Mouse (Mus musculus) heart, embryonic 16.5 days (tissue): ENCODE measurements around the gene Ppp1r13b. TPM values are rescaled to one million over a fixed set of nuclear protein-coding genes. Genes with fewer than 3 reads are reported as not detected.

Source experiments
- ATAC-seq: fragments of 200-750 bp; cut with Nextera tagmentation; replicated peaks from 2 replicates; pipeline ENCODE4 v1.8.0; 2017; ENCODE audit warnings: moderate number of reproducible peaks; ENCODE audit not compliant: insufficient read depth, low FRiP score; ENCODE audit errors: extremely low read depth
- H3K27ac ChIP-seq: fragments of 300-500 bp; sonication (generic); 2 replicates; pipeline ENCODE4 v1.5.1; 2014; ENCODE audit warnings: mild to moderate bottlenecking, low read length, control low read depth, moderate library complexity
- H3K27me3 ChIP-seq: fragments of 300-500 bp; sonication (generic); 2 replicates; pipeline ENCODE4 v1.6.1; 2014; ENCODE audit warnings: low read length, mixed read lengths; ENCODE audit not compliant: control insufficient read depth, insufficient read depth
- H3K36me3 ChIP-seq: fragments of 300-500 bp; sonication (generic); 2 replicates; pipeline ENCODE4 v1.6.1; 2014; ENCODE audit not compliant: control insufficient read depth, insufficient read depth
- H3K4me1 ChIP-seq: fragments of 300-500 bp; sonication (generic); 2 replicates; pipeline ENCODE4 v1.6.1; 2014; ENCODE audit warnings: low read length, mixed read lengths; ENCODE audit not compliant: control insufficient read depth, insufficient read depth
- H3K4me2 ChIP-seq: fragments of 300-500 bp; sonication (generic); 2 replicates; pipeline ENCODE4 v1.6.1; 2014; ENCODE audit warnings: low read depth, mild to moderate bottlenecking, control low read depth, low read length
- H3K4me3 ChIP-seq: fragments of 300-500 bp; sonication (generic); 2 replicates; pipeline ENCODE4 v1.5.1; 2014; ENCODE audit warnings: mild to moderate bottlenecking, control low read depth, low read length
- H3K9ac ChIP-seq: fragments of 300-500 bp; sonication (generic); 2 replicates; pipeline ENCODE4 v1.6.1; 2014; ENCODE audit warnings: low read length, control low read depth
- H3K9me3 ChIP-seq: fragments of 300-500 bp; sonication (generic); replicated peaks from 2 replicates; pipeline ENCODE4 v1.6.1; 2016; ENCODE audit warnings: low read length; ENCODE audit not compliant: control insufficient read depth
- WGBS: fragments of 180-500 bp; shearing (Covaris S2); extraction: QIAGEN DNeasy Blood & Tissue Kit; methylation state at CpG from one replicate; pipeline ENCODE4 v1.1.7; 2014; 5-methylcytosine and 5-hydroxymethylcytosine counted together
- polyA plus RNA-seq: library from polyadenylated mRNA; unstranded; fragments of >200 nt; fragmentation: Nextera tagmentation; extraction: Ambion mirVana; gene quantifications from 2 replicates; pipeline ENCODE4 v1.2.1, GENCODE M21; 2015

Ppp1r13b gene
- polyA plus RNA-seq, 1 experiment from 2014 or later, result 11.2 TPM

DNA sequence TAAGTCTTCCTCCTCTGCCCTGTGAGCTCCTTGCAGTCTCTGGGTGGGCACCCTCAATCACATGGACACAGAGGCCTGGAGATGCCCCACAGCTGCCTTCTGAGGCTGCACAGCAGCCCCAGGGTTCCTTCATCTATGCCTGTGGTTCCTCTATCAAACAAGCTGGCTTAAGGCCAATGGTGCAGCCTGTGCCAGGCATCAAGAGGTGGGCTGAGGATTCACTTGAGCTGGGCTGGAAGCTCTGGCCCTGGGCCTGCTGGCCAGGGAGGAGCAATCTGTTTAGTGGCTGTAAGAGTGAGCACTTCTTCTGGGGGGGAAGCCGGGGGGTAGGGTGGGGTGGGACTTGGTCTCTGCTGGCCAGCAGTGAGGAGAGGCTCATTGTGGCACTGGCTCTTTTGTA is 19.4 kb upstream of the Ppp1r13b start:
- WGBS, result 8% methylated on average over 1 of the region's 1 CpGs
- peak; percentile 77 for ATAC-seq
- peak overlapping the region; percentile 5; the same call in 1 of the 2 replicates for H3K27ac ChIP-seq

DNA sequence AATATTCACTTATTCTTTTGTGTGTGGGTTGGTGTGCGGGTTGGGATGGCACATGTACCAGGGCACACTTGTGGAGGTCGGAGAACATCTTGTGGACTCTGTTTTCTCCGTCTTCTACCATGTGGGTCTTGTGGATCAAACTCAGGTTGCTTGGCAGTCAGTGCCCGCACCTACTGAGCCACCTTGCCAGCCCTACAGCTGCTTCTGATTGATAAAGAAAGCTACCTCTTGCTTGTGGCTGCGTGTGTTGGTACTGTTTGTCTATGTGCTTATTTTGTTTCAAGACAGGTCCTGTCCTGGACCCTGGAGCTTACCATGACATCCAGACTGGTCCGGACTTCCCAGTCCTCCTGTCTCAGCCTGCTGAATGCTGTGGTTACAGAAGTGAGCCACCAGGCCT is 15.2 kb upstream of the Ppp1r13b start:
- ATAC-seq, result no peak
- H3K4me2 ChIP-seq, result no peak overlapping the region
- 91% methylated on average over 6 of the region's 6 CpGs for WGBS
- H3K27me3 ChIP-seq, result no peaks in the 10 kb centered on the region
- no peak overlapping the region for H3K27ac ChIP-seq
- H3K4me1 ChIP-seq, result peaks cover 21% of the 10 kb centered on the region
- H3K36me3 ChIP-seq, result no peaks in the 10 kb centered on the region
- H3K9ac ChIP-seq, result no peak overlapping the region
- H3K4me3 ChIP-seq, result no peak overlapping the region
- no peaks in the 10 kb centered on the region for H3K9me3 ChIP-seq

More for the DNA sequence above, 19.4 kb upstream of the Ppp1r13b start:
- no peaks in the 10 kb centered on the region for H3K9me3 ChIP-seq
- H3K9ac ChIP-seq, result no peak overlapping the region
- H3K4me1 ChIP-seq, result peaks cover 21% of the 10 kb centered on the region
- H3K36me3 ChIP-seq, result no peaks in the 10 kb centered on the region
- no peak overlapping the region for H3K4me2 ChIP-seq
- no peak overlapping the region for H3K4me3 ChIP-seq
- no peaks in the 10 kb centered on the region for H3K27me3 ChIP-seq

DNA sequence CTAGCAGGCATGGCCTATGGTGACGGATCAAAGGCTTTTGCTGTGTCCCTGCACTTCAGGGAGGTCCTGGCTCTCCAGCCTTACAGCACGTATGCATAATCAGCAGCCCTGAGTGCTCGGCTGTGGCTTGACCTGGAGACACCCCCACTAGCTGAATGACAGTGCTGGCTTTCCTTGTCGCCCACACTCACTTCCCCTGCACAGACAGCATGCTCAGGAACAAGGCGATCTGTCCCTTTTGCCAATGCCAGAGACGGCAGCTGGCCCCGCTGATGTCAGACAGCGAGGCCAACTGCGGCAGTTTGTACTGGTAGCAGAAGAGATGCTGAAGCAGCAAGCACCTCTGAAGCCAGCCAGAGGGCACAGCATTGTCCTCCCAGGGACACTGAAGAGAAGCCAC is 12.1 kb upstream of the Ppp1r13b start:
- Histone ChIP-seq H3K4me1 (peaks cover 12% of the 10 kb centered on the region), H3K9ac (no peak overlapping the region), H3K36me3 (no peaks in the 10 kb centered on the region), H3K4me2 (peak overlapping the region; percentile 12; the same call in 1 of the 2 replicates), H3K9me3 (no peaks in the 10 kb centered on the region), H3K27ac (no peak overlapping the region), H3K27me3 (no peaks in the 10 kb centered on the region), H3K4me3 (no peak overlapping the region)
- WGBS, result 25% methylated on average over 9 of the region's 9 CpGs
- ATAC-seq, result peak; percentile 70

DNA sequence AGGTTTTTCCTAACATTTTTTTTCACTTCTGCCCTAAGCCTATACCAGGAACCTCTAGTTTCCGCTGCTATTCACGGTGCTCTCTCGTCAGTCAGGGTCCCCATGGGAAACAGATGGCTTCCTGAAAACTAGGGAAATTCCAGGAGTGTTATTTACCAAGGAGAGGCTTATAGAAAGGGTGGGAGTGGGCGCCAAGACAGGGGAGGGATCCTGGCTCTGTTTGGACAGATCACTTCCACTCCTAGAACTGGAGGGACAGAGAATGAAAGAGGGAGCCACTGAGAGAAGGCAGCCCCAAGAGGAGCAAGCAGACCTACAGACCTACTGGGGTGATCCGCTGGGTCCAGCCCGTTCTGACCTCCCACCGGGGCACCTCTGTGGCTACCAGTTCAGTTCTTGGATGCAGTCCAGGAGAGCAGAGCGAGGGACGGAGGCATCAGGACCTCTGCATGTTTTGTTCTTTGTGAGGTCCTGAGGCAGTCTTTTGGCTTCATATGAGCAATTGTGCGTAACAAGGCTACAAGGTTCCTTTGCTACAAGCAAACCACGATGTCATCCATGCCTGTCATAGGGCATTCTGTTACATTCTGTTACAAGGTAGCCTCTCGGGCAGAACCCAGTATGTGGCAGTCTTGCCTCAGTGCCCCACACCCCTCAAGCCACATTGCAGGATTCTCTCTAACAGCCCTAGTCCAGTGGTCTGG is 8.8 kb upstream of the Ppp1r13b start:
- peak; percentile 42 for ATAC-seq
- peak overlapping the region; percentile 19; the same call in 1 of the 2 replicates for H3K4me2 ChIP-seq
- WGBS, result 42% methylated on average over 12 of the region's 12 CpGs

DNA sequence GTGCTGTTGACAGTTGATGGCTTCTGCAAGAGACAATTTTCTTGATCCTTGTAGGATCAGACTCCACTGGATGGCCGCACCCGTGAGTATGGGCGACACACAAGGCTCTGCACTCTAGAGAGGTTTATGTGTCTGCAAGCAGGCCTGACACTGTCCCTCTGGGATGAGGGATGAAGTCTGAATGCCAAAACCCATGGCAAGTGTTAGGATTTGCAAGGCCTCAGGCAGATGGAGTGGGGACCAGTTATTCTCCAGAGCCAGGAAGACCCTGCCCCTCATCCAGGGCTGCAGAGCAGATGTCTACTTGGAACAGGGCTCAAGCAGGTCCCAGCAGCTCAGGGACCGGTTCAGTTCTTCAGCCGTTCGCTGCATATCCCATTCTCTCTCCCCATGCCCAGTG is 7.9 kb upstream of the Ppp1r13b start:
- WGBS, result 90% methylated on average over 6 of the region's 6 CpGs
- Histone ChIP-seq H3K27me3 (no peaks in the 10 kb centered on the region), H3K4me3 (no peak overlapping the region), H3K9ac (no peak overlapping the region), H3K27ac (peak overlapping the region; percentile 3; the same call in 1 of the 2 replicates), H3K9me3 (no peaks in the 10 kb centered on the region), H3K4me1 (peaks cover 12% of the 10 kb centered on the region), H3K36me3 (no peaks in the 10 kb centered on the region), H3K4me2 (no peak overlapping the region)
- no peak for ATAC-seq

More for the DNA sequence above, 8.8 kb upstream of the Ppp1r13b start:
- no peaks in the 10 kb centered on the region for H3K36me3 ChIP-seq
- H3K27me3 ChIP-seq, result no peaks in the 10 kb centered on the region
- H3K4me3 ChIP-seq, result no peak overlapping the region
- peak overlapping the region; percentile 69 for H3K27ac ChIP-seq
- H3K9me3 ChIP-seq, result no peaks in the 10 kb centered on the region
- H3K9ac ChIP-seq, result peak overlapping the region; percentile 32; the same call in 1 of the 2 replicates
- H3K4me1 ChIP-seq, result peaks cover 12% of the 10 kb centered on the region

DNA sequence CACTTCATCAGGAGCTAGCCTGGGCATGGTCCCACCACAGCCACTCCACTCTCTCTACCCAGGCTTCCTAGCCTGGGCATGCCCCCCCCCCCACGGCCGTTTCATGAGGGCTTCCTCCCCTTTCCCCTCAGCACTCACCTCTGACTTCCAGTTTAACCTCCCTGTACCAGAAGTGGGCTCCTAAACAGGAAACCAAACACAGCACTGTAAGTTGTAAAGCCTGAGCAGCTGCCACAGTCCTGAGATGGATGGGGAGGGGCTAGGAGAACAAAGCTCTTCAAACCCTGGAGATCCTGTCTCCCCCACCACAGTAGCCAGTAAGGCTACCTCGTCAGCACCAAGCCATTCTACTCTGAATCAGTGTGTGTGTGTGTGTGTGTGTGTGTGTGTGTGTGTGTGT is 6.1 kb upstream of the Ppp1r13b start:
- ATAC-seq, result peak; percentile 61
- no peak overlapping the region for H3K4me2 ChIP-seq
- no peaks in the 10 kb centered on the region; the same call in 1 of the 2 replicates for H3K27me3 ChIP-seq
- H3K4me3 ChIP-seq, result no peak overlapping the region
- no peaks in the 10 kb centered on the region for H3K36me3 ChIP-seq
- peaks cover 5% of the 10 kb centered on the region for H3K4me1 ChIP-seq
- 41% methylated on average over 3 of the region's 3 CpGs for WGBS
- no peak overlapping the region for H3K9ac ChIP-seq
- no peaks in the 10 kb centered on the region for H3K9me3 ChIP-seq
- peak overlapping the region; percentile 61 for H3K27ac ChIP-seq

DNA sequence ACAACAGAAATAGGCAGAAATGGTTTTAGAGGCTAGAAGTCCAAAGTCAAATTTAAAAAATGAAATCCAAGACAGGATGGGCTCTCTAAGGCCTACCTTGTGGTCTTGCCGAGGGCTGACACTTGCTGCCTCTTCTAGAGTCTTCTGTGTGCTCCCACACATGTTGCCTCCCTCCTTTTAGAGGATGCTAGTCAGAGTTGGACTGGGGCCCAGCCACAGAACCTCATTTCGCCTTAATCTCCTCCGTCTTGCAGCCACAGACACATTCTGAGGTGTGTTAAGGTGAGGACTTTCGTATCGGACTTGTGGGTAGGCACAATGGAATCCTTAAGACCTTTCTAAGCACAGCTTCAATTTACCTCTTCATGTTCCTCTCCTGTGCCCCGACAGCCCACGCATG is 4.9 kb upstream of the Ppp1r13b start:
- Histone ChIP-seq H3K9ac (no peak overlapping the region), H3K27ac (no peak overlapping the region), H3K27me3 (no peaks in the 10 kb centered on the region; the same call in 1 of the 2 replicates), H3K36me3 (no peaks in the 10 kb centered on the region), H3K4me1 (peaks cover 8% of the 10 kb centered on the region), H3K4me2 (no peak overlapping the region), H3K9me3 (no peaks in the 10 kb centered on the region), H3K4me3 (no peak overlapping the region)
- ATAC-seq, result no peak
- WGBS, result 81% methylated on average over 7 of the region's 7 CpGs

DNA sequence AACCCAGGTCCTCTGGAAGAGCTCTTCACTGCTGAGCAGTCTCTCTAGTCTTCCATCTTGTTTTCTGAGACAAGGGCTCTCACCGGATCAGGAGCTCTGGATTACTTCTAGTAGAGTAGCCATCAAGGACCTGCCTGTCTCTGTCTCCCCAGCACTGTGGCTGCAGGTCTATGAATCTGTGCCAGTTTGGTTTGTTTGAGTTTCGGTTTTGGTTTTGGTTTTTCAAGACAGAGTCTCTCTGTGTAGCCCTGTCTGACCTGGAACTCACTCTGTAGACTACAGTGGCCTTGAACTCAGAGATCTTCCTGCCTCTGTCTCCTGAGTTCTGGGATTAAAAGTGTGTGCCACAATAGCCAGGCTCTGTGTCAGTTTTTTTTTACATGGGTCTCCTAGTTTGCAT is 3.9 kb upstream of the Ppp1r13b start:
- Histone ChIP-seq H3K9me3 (no peaks in the 10 kb centered on the region), H3K27ac (no peak overlapping the region), H3K4me1 (peaks cover 9% of the 10 kb centered on the region), H3K4me3 (no peak overlapping the region), H3K36me3 (no peaks in the 10 kb centered on the region), H3K9ac (no peak overlapping the region), H3K4me2 (no peak overlapping the region), H3K27me3 (no peaks in the 10 kb centered on the region; the same call in 1 of the 2 replicates)
- ATAC-seq, result no peak
- 85% methylated on average over 2 of the region's 2 CpGs for WGBS

DNA sequence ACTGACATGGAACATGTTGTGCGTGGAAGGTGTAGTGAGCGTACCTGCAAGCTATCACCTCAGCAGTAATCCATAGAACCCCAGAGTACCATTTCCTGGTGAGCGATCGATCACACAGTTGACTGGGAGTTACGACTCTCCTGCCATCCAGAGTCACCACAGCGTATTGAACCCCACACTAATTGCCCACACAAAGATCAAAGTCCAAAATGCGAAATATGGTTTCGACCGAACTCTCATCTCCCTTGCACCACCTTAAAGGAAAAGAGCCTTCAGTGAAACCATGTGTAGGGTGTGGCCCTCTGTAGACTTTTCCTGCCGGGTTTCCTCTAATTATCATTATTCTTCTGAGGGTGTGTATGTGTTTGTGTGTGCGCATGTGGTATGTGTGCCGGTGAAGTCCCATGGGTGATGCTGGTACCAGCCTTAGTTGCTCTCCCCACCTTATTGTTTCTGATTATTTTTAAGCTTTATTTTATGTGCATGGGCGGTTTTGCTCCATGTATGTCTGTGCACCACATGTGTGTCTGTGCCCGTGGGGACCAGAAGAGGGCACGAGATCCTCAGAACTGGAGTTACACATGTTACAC is 3.4 kb upstream of the Ppp1r13b start:
- H3K9ac ChIP-seq, result no peak overlapping the region
- 83% methylated on average over 15 of the region's 15 CpGs for WGBS
- no peak for ATAC-seq
- no peak overlapping the region for H3K4me3 ChIP-seq
- H3K4me1 ChIP-seq, result peaks cover 12% of the 10 kb centered on the region
- H3K36me3 ChIP-seq, result no peaks in the 10 kb centered on the region
- H3K27ac ChIP-seq, result no peak overlapping the region
- no peaks in the 10 kb centered on the region for H3K9me3 ChIP-seq
- H3K4me2 ChIP-seq, result no peak overlapping the region
- H3K27me3 ChIP-seq, result no peaks in the 10 kb centered on the region; the same call in 1 of the 2 replicates
